Mouse (Mus musculus): ENCODE measurements at regions not wholly inside any gene's neighbourhood (a gene's known extent, or its start where the extent isn't known, plus 50 kb on each side); places are given as distances from the start of the nearest gene placed in this dataset.

GRCm38 (mm10) chr2:115101501-115101900 is 446.7 kb upstream of the Dph6 start:
- no peak for DNase-seq (ENCODE audit: low read depth, low spot score)

- DNase-seq (ENCODE audit: low read depth, low spot score), result no peak
These were observed 461.9 kb upstream of the BC052040 start for GRCm38 (mm10) chr2:115119429-115120205.

- DNase-seq (ENCODE audit: low read depth, low spot score), result no peak
These were observed 461.4 kb upstream of the BC052040 start for GRCm38 (mm10) chr2:115120206-115120503.

- no peak for DNase-seq (ENCODE audit: low read depth, low spot score)
These were observed 454.7 kb upstream of the BC052040 start for GRCm38 (mm10) chr2:115126625-115127369.

GRCm38 (mm10) chr2:115131746-115132145 is 449.8 kb upstream of the BC052040 start:
- no peak for DNase-seq (ENCODE audit: low read depth, low spot score)

- DNase-seq (ENCODE audit: low read depth, low spot score), result no peak
These were observed 449.3 kb upstream of the BC052040 start for GRCm38 (mm10) chr2:115132165-115132592.

GRCm38 (mm10) chr2:115141416-115141815 is 440.1 kb upstream of the BC052040 start:
- no peak for DNase-seq (ENCODE audit: low read depth, low spot score)

- DNase-seq (ENCODE audit: low read depth, low spot score), result no peak
These were observed 409.4 kb upstream of the BC052040 start for GRCm38 (mm10) chr2:115172111-115172510.

GRCm38 (mm10) chr2:115177076-115177475 is 404.4 kb upstream of the BC052040 start:
- DNase-seq (ENCODE audit: low read depth, low spot score), result no peak

GRCm38 (mm10) chr2:115177896-115178295 is 403.6 kb upstream of the BC052040 start:
- no peak for DNase-seq (ENCODE audit: low read depth, low spot score)

- DNase-seq (ENCODE audit: low read depth, low spot score), result no peak
These were observed 370.3 kb upstream of the BC052040 start for GRCm38 (mm10) chr2:115211191-115211590.

GRCm38 (mm10) chr2:115213181-115213970 is 368.1 kb upstream of the BC052040 start:
- DNase-seq (ENCODE audit: low read depth, low spot score), result no peak

GRCm38 (mm10) chr2:115214292-115214691 is 367.2 kb upstream of the BC052040 start:
- DNase-seq (ENCODE audit: low read depth, low spot score), result no peak

- DNase-seq (ENCODE audit: low read depth, low spot score), result no peak
These were observed 351.5 kb upstream of the BC052040 start for GRCm38 (mm10) chr2:115230041-115230440.

- no peak for DNase-seq (ENCODE audit: low read depth, low spot score)
These were observed 333.8 kb upstream of the BC052040 start for GRCm38 (mm10) chr2:115247673-115248072.

GRCm38 (mm10) chr2:115250019-115250807 is 331.3 kb upstream of the BC052040 start:
- no peak for DNase-seq (ENCODE audit: low read depth, low spot score)

GRCm38 (mm10) chr2:115257391-115257790 is 324.1 kb upstream of the BC052040 start:
- DNase-seq (ENCODE audit: low read depth, low spot score), result no peak

- DNase-seq (ENCODE audit: low read depth, low spot score), result no peak
These were observed 313.3 kb upstream of the BC052040 start for GRCm38 (mm10) chr2:115268247-115268646.

GRCm38 (mm10) chr2:115277421-115277820 is 304.1 kb upstream of the BC052040 start:
- no peak for DNase-seq (ENCODE audit: low read depth, low spot score)

GRCm38 (mm10) chr2:115293020-115293419 is 288.5 kb upstream of the BC052040 start:
- DNase-seq (ENCODE audit: low read depth, low spot score), result no peak

- no peak for DNase-seq (ENCODE audit: low read depth, low spot score)
These were observed 284.1 kb upstream of the BC052040 start for GRCm38 (mm10) chr2:115297463-115297862.

Data from c-Kit-negative CD71-positive TER-119-positive erythroid progenitor cells, embryonic 14.5 days (primary cell).